Mouse (Mus musculus) testis, adult 2 months (tissue): Measurements from ENCODE around the gene Usp11.

ENCODE experiments used
- CTCF ChIP-seq: fragments of 200-500 bp; IDR thresholded peaks from 2 replicates; pipeline ENCODE4 v1.5.1; 2012; ENCODE audit warnings: low read depth, mild to moderate bottlenecking, inconsistent platforms, low read length, moderate library complexity; ENCODE audit not compliant: control insufficient read depth, insufficient read depth, insufficient replicate concordance
- POLR2A ChIP-seq: fragments of 200-500 bp; IDR thresholded peaks from 2 replicates; pipeline ENCODE4 v1.6.1; 2012; ENCODE audit warnings: low read depth, mild to moderate bottlenecking, inconsistent platforms, low read length, moderate library complexity; ENCODE audit not compliant: control insufficient read depth

DNA sequence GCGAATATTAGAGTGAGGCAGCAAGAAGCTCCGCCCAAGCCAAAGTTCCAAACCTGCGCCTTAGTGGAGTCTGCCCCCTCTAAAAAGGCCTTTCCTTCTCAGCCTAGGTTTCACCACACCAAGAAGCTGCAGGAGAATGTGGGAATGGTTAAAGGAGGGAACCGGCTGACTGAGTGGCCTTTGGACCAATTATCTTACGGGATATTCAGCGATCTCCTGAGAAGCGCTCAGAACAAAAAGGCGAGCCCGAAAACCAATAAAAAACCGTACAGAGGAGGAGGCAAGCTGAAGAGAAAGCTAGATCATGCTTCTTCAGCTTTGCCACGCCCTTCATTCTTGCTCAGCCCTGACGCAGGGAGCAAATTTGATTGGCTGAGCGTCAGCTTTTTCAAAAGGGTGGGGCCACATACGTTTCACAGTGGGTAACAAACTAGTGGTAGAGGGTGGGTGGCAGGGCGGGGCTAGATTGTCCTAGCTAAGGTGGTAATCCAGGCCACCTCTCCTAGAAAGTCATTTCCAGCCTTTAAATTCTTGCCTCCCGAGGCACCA is 16.1 kb upstream of the Usp11 start, which contains the start of gene Cdk16:
- TF ChIP-seq CTCF: no peak
- no peak for TF ChIP-seq POLR2A
